Mouse (Mus musculus) CH12.LX (cell line): ENCODE measurements at regions not wholly inside any gene's neighbourhood (a gene's known extent, or its start where the extent isn't known, plus 50 kb on each side); places are given as distances from the start of the nearest gene placed in this dataset.

Experiments
- CHD2 ChIP-seq: IDR thresholded peaks from 2 replicates; pipeline ENCODE4 v1.6.1; 2011; ENCODE audit warnings: low read length, improper control_type of control experiment
- CTCF ChIP-seq, 2 experiments: IDR thresholded peaks in 1 of 2; conservative IDR thresholded peaks in 1 of 2; 2 replicates each; pipeline ENCODE4 v1.5.1; 2011 to 2012; ENCODE audit warnings: low read depth in 2 of 2, low read length in 2 of 2, improper control_type of control experiment in 1 of 2, inconsistent platforms in 1 of 2, mild to moderate bottlenecking in 1 of 2, moderate library complexity in 1 of 2
- EP300 ChIP-seq: IDR thresholded peaks from 2 replicates; pipeline ENCODE4 v1.6.1; 2011; ENCODE audit warnings: low read length, improper control_type of control experiment
- ETS1 ChIP-seq: conservative IDR thresholded peaks from 2 replicates; pipeline ENCODE4 v1.6.1; 2012; ENCODE audit warnings: low read depth, mild to moderate bottlenecking, inconsistent platforms, low read length, improper control_type of control experiment, moderate library complexity
- KAT2A ChIP-seq: IDR thresholded peaks from 2 replicates; pipeline ENCODE4 v1.6.1; 2012; ENCODE audit warnings: low read length, improper control_type of control experiment, inconsistent platforms; ENCODE audit not compliant: insufficient replicate concordance
- MAFK ChIP-seq: IDR thresholded peaks from 2 replicates; pipeline ENCODE4 v1.6.1; 2011; ENCODE audit warnings: low read length, improper control_type of control experiment; ENCODE audit not compliant: insufficient replicate concordance
- MEF2A ChIP-seq: IDR thresholded peaks from 2 replicates; pipeline ENCODE4 v1.6.1; 2014; ENCODE audit warnings: low read depth, mild to moderate bottlenecking, inconsistent platforms, low read length, improper control_type of control experiment, borderline replicate concordance
- MYC ChIP-seq: IDR thresholded peaks from 2 replicates; pipeline ENCODE4 v1.6.1; 2011; ENCODE audit warnings: low read depth, mild to moderate bottlenecking, improper control_type of control experiment, low read length
- POLR2A ChIP-seq: IDR thresholded peaks from 2 replicates; pipeline ENCODE4 v1.6.1; 2011; ENCODE audit warnings: low read depth, mild to moderate bottlenecking, improper control_type of control experiment, low read length
- TBP ChIP-seq: conservative IDR thresholded peaks from 2 replicates; pipeline ENCODE4 v1.6.1; 2011; ENCODE audit warnings: low read depth, low read length, improper control_type of control experiment
- USF2 ChIP-seq: conservative IDR thresholded peaks from 2 replicates; pipeline ENCODE4 v1.6.1; 2011; ENCODE audit warnings: low read depth, low read length, improper control_type of control experiment
- ZNF384 ChIP-seq: IDR thresholded peaks from 2 replicates; pipeline ENCODE4 v1.6.1; 2012; ENCODE audit warnings: low read depth, low read length, improper control_type of control experiment, inconsistent platforms

GRCm38 (mm10) chr16:50877926-50878325, 287.0 kb upstream of the Ccdc54 start:
- TF ChIP-seq MYC (no peak), POLR2A (no peak), MAFK (no peak), KAT2A (no peak), ZNF384 (no peak), MEF2A (no peak), EP300 (no peak), CTCF (conservative IDR thresholded peaks at IDR 0.05 in 1 of 2, IDR thresholded peaks at IDR 0.05 in 1 of 2; ENCODE audit: low read depth in 2 of 2, low read length in 2 of 2) (no peak), USF2 (no peak), ETS1 (no peak), TBP (no peak), CHD2 (no peak)
